Mouse (Mus musculus): ENCODE measurements around the gene Thoc2.
A peak's percentile ranks its signal among the peaks of the same experiment; 100 is the strongest.
"Not testable (repeated sequence)": the region's sequence is repeated elsewhere in the genome, so short reads cannot be mapped to it uniquely, and the experiment has no call there.

The Thoc2 gene

DNA sequence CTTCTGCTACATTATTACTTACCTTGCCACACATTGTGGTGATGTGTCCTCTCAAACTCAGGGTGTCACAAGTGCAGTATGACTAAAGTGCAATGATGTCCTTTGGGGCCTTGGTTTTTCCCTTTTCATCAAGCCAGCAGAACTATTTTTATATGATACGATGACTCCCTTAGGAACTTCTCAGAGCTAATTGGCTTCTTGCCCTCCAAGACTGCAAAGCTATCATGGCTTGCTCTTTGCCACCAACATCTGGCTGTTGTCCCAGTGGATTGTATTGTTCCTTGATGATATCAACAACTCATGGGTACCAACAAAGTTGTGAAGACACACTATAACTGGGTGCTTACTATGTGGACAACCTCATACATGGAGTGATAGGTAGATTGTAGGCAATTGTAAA lies at the start of gene Thoc2:
TSS of gene Thoc2 (minus strand) at position 101 of the 400 bp plus-strand sequence.
- no peak for DNase-seq

DNA sequence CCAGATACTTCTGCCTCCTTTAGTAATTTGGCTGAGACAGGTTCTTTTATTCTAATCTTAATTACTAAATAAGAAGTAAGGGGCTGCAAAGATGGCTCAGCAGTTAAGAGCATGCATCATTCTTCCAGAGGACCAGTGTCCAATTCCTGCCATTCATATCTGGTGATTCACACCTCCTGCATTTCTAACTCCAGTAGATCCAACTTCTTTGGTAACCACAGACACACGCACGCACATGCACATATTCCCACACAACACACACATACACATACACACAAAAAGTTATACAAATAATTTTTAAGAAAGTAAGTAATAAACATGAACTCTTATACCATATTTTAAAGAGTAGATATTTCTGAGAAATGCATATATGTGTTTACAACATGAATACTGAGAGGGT lies 49.6 kb upstream of the Thoc2 start:
- no peak for DNase-seq

DNA sequence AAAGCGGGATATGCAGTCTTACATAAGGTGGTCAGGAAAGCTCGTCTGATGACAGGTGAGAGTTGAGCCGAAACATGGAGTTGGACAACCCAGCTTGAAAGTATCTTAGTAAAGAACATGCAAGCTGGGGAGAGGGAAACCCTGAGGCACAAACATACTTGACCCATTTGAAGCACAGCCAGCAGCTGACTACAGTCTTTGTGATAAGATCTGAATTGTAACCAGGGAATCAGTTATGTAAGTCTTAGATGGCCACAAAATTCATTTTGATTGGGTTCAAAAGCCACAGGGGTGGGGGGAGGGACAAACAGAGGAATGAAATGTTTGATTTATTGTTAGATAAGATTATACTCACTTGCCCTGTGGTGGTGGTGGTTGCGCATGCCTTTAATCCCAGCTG lies 48.9 kb upstream of the Thoc2 start:
- DNase-seq = peak; percentile 44

DNA sequence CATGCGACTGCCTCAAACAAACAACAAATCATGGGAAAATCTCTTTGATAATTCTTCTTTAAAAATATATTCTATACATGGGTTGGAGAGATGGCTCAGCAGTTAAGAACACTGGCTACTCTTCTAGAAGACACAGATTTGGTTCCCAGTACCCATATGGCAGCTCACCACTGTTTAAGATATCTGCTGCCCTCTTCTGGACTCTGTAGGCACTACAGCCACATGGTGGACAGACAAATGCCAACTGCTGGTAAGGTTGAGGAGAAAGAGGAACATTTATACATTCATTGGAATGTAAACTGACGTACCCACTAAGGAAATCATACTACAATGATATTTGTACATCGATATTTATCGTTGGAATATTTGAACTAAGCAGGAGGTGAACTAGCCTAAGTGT lies 36.7 kb upstream of the Thoc2 start:
- DNase-seq = peak; percentile 50

DNA sequence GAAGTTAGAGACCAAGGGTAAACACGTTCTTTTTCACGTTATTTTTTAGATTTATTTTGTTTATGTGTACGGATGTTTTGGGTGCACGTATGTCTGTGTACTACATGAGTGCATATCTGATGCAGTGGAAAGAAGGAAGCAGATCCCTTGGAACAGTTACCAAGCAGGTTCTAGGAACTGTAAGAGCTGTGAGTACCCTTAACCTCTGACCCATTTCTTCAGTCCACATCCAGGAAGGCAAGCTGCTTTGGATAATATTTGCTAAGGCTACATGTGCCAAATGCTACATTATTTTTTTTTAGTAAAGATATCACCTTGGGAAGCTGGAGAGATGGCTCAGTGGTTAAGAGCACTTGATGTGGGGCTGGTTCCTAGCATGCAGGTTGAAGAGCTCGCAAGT lies 21.4 kb upstream of the Thoc2 start:
- DNase-seq = peak; percentile 55

DNA sequence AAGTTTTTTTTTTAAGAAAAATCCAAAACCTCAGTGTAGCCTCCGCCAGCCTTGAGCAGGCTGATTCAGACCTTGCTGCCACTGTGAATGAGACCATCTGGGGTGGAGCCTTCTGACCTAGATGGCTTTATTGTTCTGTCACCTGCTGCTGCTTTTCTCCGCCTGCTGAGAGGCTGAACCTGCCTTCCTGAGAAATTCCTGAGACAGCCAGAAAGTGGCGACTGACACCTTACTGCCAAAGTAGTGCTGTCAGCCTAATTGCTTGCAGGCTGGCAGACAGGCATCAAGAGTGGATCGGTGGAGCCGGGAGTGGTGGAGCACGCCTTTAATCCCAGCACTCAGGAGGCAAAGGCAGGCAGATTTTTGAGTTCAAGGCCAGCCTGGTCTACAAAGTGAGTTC lies 11.3 kb upstream of the Thoc2 start:
- DNase-seq = not testable (repeated sequence)

DNA sequence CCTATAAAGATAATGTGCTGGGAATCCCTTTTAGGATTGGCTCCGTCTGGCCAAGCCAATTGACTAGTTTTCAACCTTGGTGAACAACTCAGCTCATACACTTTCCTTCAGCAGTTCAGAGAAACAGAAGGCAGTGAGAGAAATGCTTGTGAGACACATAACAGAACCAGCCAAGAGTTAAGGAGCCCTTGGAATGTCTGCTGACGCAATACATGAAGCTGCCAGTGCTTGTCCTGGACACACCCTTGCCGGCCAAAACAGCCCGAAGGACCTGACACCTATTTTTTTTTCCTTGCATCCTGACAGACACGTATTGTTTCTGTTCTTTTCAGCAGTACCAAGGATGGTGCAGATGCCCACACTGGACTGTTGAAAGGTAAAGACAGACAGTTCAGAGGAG lies 4.2 kb upstream of the Thoc2 start:
- peak; percentile 65 for DNase-seq

DNA sequence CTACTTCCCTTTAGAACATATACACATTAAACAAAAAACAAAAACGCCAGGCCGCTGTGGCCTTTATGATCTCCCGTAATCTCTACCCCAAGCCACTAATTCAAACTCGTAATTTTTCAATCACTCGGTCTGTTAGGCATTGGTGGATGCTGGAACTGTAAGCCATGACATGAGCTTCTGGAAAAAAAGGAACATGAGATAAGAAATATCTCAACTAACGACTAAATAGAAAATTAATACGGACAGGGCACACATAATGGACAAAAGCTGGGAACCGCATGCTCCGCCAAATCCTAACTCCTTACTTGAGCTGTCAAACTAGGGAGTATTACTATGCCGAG lies 8.4 kb downstream of the Thoc2 start:
- DNase-seq = no peak

DNA sequence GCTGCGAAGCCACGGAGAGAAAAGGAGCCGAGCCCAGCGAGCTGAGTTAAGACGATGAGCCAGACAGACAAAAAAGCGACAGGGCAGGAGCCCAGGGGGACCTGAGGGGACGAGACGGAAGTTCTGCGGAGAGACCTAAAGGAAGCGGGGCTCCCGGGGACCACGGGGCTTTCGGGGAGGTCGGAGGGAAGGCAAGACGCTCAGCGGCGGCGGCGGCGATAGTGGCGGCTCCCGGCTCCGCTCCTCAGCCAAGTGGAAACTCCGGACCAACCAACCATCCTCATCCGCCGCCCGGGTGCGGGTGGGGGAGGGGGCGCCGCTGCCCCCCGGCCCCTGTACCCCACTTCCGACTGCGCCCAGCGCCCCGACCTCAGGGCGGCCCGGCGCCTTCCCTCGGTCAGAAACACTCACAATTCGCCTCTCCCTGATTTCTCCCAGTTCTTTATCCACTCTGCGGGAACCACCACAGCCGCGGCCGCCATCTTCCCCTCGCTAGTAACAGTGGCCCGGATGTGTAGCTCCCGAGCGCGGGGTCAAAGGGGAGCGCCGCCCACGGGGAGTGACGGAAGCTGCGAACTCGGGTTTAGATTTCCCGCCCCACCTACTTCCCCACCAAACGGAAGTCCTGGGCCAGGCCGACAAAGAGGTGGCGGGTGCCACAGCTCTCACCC lies 8.9 kb downstream of the Thoc2 start:
- DNase-seq = peak; percentile 95

DNA sequence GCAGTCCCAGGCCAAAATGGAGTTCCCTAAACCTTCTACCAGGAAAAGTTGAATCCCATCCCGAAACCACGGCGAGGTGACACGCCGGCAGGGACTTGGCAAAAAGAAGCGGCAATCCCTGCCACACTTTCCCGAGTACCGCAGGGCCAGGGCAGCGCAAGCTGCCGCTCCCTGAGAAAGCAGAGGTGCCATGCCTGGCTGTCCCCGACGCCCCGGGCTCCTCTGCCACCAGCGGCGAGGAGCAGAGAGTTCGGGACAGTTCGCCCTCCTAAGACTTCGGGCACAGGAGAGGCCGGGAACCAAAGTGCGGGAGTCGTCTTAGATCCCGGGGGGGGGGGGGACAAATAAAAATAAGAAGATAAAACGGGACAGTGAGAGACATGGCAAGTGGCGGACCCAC lies 9.5 kb downstream of the Thoc2 start:
- no peak for DNase-seq

DNA sequence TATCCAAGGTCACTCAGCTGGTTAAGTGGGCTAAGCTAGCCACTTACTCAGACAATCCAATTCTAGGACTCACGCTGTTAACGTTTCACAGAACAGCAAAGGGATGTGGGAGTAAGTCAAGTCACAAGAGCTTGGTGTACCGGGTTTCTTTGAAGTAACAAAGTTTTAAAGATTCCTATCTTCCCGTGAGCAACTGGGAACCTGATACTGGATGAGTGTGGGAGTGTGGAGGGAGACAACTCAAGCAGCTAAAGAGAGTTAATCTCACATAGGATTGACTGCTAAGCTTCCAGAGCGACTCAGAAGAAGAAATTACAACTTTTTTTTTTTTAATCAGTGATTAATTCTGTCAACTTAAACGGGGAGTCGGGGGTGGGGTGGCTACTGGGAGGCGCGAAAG lies 10.0 kb downstream of the Thoc2 start:
- no peak for DNase-seq

DNA sequence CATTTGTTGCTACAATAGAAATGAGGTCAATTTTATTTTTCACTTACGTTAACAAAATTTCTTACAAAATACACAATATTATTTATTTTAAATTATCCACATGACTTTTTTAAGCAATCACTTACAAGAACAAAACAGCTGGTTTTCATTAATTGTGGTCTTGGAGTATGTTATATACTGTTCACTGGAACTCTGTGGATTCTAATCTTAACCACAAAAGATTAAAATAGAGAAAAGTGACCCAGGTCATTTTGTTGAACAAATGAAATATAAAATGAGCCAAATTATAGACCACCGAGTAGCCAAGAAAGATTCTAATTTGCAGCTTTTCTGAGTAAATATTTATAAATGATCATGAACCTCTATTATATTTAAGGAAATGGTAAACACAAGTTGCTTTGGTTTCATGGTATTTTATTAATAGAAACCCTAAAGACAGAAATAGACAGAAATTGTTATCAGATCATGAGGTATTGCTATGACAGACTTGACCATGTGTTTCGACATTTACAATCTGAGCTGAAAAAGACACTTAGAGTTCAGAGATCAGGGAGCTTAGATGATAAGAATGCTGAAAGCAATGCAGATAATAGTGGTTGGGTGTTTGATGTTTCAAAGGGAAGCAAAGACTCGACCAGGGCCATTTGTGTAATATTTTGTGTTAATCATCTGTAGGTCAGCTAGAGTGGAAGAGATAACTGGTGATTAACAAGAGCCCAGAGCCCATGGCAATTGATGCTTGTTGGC lies 35.5 kb downstream of the Thoc2 start:
- no peak for DNase-seq

DNA sequence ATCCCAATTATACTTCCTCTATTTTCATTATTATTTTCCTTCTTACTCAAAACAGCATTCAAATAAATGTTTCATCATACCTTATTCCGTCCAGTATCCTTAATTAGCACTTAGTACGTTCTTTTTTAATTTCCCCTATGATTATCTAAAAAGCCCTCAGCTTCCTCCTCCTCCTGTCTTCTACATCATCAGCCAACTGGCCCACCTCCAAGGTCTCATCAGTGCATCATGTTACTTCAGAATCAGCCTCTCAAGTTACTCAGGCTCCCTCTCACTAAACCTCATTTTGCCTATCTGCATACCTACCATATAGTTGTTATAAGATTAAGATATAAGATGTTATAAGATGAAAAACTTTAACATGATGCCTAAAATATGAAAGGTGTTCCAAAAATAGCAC lies 43.9 kb downstream of the Thoc2 start:
- DNase-seq = no peak

DNA sequence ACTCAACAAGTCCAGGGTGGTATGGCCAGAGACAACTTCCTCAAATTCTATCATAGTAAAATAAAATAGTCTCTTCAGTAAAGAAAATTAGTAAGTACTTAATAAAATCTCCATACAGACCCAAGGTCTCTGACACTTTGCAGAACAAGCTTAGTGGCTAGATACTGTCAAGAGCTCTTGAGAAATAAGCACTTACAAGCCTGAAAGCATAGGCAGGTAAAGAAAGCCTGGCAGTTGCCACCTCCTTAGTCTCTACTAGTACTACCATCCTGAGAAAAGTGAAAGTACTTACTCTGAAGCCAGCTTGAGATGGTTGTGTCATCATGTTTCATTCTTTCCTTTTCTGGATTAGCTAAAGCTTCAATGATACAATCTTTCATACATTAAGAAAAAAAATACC lies 82.7 kb downstream of the Thoc2 start:
- DNase-seq = peak; percentile 17

DNA sequence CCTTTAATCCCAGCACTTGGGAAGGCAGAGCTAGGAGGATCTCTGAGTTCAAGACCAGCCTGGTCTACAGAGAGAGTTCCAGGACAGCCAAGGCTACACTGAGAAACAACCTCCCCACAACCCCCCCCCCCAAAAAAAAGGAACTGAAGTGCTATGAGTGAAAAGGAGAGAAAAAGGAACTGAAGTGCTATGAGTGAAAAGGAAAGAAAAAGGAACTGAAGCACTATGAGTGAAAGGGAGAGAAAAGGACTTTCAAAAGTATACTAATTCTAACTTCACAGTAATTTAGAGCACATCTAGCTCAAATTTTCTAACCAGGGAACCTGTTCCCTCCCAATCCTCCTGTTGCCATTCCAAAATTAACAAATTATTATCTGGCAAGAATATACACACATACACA lies 114.9 kb downstream of the Thoc2 start:
- no peak for DNase-seq

DNA sequence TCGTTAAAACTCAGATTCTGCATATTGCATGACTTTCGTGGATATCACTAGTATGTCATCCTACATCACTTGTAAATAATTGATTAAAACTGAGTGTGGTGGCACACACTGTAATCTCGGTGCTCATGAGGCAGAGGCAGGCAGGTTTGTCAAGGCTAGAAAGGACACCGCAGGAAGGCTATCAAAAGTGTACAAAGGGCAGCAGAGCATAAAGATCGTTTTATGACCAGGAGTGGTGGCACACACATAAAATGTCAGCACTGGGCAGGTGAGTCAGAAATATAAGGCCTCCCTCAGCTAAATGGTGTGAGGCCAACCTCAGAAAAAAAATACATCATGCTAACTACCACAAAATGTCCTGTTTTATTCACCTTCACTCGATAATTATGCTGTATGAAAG lies 127.2 kb downstream of the Thoc2 start:
- no peak for DNase-seq

All from lung, postnatal 36 days (tissue).